Mouse (Mus musculus): Measurements from ENCODE around the gene Olfr685. TPM values are rescaled to one million over a fixed set of nuclear protein-coding genes. Genes with fewer than 3 reads are reported as not detected.

Gene Olfr685
- polyA plus RNA-seq, 1 experiment from 2014 or later: not detected

Other genes starting within 250 kb of the Olfr685 start
- not detected in 2 replicates for gene Olfr670, start 223.4 kb downstream of the Olfr685 start, polyA plus RNA-seq (2015; fragmentation: Nextera tagmentation; extraction: Ambion mirVana)
- not detected in 2 replicates for gene Olfr671, start 206.9 kb downstream of the Olfr685 start, polyA plus RNA-seq (2015; fragmentation: Nextera tagmentation; extraction: Ambion mirVana)
- gene Olfr672, start 184.0 kb downstream of the Olfr685 start, polyA plus RNA-seq (2015; fragmentation: Nextera tagmentation; extraction: Ambion mirVana): not detected in 2 replicates
- not detected in 2 replicates for gene Olfr675, start 157.6 kb downstream of the Olfr685 start, polyA plus RNA-seq (2015; fragmentation: Nextera tagmentation; extraction: Ambion mirVana)
- gene Olfr676, start 153.3 kb downstream of the Olfr685 start, polyA plus RNA-seq (2015; fragmentation: Nextera tagmentation; extraction: Ambion mirVana): not detected in 2 replicates
- not detected in 2 replicates for gene Olfr677, start 134.6 kb downstream of the Olfr685 start, polyA plus RNA-seq (2015; fragmentation: Nextera tagmentation; extraction: Ambion mirVana)
- not detected in 2 replicates for gene Olfr678, start 121.5 kb downstream of the Olfr685 start, polyA plus RNA-seq (2015; fragmentation: Nextera tagmentation; extraction: Ambion mirVana)
- not detected in 2 replicates for gene Olfr679, start 104.8 kb downstream of the Olfr685 start, polyA plus RNA-seq (2015; fragmentation: Nextera tagmentation; extraction: Ambion mirVana)
- not detected in 2 replicates for gene Olfr680-ps1, start 93.2 kb downstream of the Olfr685 start, polyA plus RNA-seq (2015; fragmentation: Nextera tagmentation; extraction: Ambion mirVana)
- gene Olfr681, start 69.2 kb downstream of the Olfr685 start, polyA plus RNA-seq (2015; fragmentation: Nextera tagmentation; extraction: Ambion mirVana): not detected in 2 replicates
- not detected in 2 replicates for gene Olfr683, start 39.0 kb downstream of the Olfr685 start, polyA plus RNA-seq (2015; fragmentation: Nextera tagmentation; extraction: Ambion mirVana)
- gene Olfr684, start 22.4 kb downstream of the Olfr685 start, polyA plus RNA-seq (2015; fragmentation: Nextera tagmentation; extraction: Ambion mirVana): not detected in 2 replicates
- gene Olfr686, start 21.5 kb upstream of the Olfr685 start, polyA plus RNA-seq (2015; fragmentation: Nextera tagmentation; extraction: Ambion mirVana): not detected in 2 replicates
- gene Olfr688, start 102.1 kb upstream of the Olfr685 start, polyA plus RNA-seq (2015; fragmentation: Nextera tagmentation; extraction: Ambion mirVana): not detected in 2 replicates
- not detected in 2 replicates for gene Olfr689, start 125.2 kb upstream of the Olfr685 start, polyA plus RNA-seq (2015; fragmentation: Nextera tagmentation; extraction: Ambion mirVana)
- gene Olfr690, start 148.1 kb upstream of the Olfr685 start, polyA plus RNA-seq (2015; fragmentation: Nextera tagmentation; extraction: Ambion mirVana): not detected in 2 replicates
- gene Olfr691, start 156.3 kb upstream of the Olfr685 start, polyA plus RNA-seq (2015; fragmentation: Nextera tagmentation; extraction: Ambion mirVana): not detected in 2 replicates
- not detected in 2 replicates for gene Olfr692, start 182.2 kb upstream of the Olfr685 start, polyA plus RNA-seq (2015; fragmentation: Nextera tagmentation; extraction: Ambion mirVana)
- not detected in 2 replicates for gene Gm5901, start 189.0 kb upstream of the Olfr685 start, polyA plus RNA-seq (2015; fragmentation: Nextera tagmentation; extraction: Ambion mirVana)
- gene Fam160a2, start 214.0 kb upstream of the Olfr685 start, polyA plus RNA-seq (2015; fragmentation: Nextera tagmentation; extraction: Ambion mirVana): 38.6 and 47.0 TPM in 2 replicates
- 0.05 TPM in 1 of 2 replicates, not detected in the other for gene Cnga4, start 218.6 kb upstream of the Olfr685 start, polyA plus RNA-seq (2015; fragmentation: Nextera tagmentation; extraction: Ambion mirVana)
- not detected in 2 replicates for gene Cckbr, start 239.7 kb upstream of the Olfr685 start, polyA plus RNA-seq (2015; fragmentation: Nextera tagmentation; extraction: Ambion mirVana)